Mouse (Mus musculus): ENCODE results near the gene Gga3. TPM values are rescaled to one million over a fixed set of nuclear protein-coding genes. Genes with fewer than 3 reads are reported as not detected.

The Gga3 gene
- polyA plus RNA-seq, 1 experiment, result 0.78 TPM

- no peak for TF ChIP-seq TAL1 (IDR thresholded peaks at IDR 0.05; ENCODE audit: low read length)
- TF ChIP-seq GATA1 (IDR thresholded peaks at IDR 0.05; ENCODE audit: low read length), result no peak
- peaks cover 30% of the 10 kb centered on the region for H3K36me3 ChIP-seq (ENCODE audit: control insufficient read depth)
- H3K9me3 ChIP-seq (ENCODE audit: control insufficient read depth, low read length), result no peaks in the 10 kb centered on the region
- peaks cover 38% of the 10 kb centered on the region for H3K4me1 ChIP-seq (ENCODE audit: control insufficient read depth)
- peak overlapping the region; percentile 73 for H3K4me3 ChIP-seq (replicated peaks)
- H3K27me3 ChIP-seq (ENCODE audit: control insufficient read depth), result no peaks in the 10 kb centered on the region
These were observed 23.2 kb upstream of the Gga3 start for GRCm38 (mm10) chr11:115626824-115627616.

DNA sequence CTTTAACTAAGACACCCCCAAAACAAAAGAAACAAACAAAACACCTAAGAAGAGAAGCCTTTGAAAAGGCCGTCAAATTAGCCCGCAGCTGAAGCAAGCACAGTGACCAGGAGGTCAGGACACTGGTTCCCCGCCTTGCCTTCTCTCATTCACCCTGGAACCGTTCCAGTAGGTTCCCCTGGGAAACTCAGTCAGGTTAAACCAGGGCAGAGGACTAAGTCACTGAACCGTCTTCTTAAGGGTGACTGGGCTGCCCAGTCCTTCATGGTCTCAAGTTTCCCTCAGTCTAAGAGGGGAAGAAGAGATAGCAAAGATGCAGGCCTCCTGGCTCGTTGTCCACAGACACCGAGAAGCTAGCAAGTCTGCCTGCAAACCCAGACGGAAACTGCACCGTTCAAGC is 22.0 kb upstream of the Gga3 start:
- H3K36me3 ChIP-seq (ENCODE audit: control insufficient read depth), result peaks cover 38% of the 10 kb centered on the region
- H3K9me3 ChIP-seq (ENCODE audit: control insufficient read depth, low read length), result no peaks in the 10 kb centered on the region
- H3K4me1 ChIP-seq (ENCODE audit: control insufficient read depth), result peaks cover 31% of the 10 kb centered on the region
- TF ChIP-seq GATA1 (IDR thresholded peaks at IDR 0.05; ENCODE audit: low read length), result no peak
- no peak for TF ChIP-seq TAL1 (IDR thresholded peaks at IDR 0.05; ENCODE audit: low read length)
- H3K27me3 ChIP-seq (ENCODE audit: control insufficient read depth), result no peaks in the 10 kb centered on the region
- H3K4me3 ChIP-seq (replicated peaks), result no peak overlapping the region

- peaks cover 26% of the 10 kb centered on the region for H3K4me1 ChIP-seq (ENCODE audit: control insufficient read depth)
- H3K4me3 ChIP-seq (replicated peaks), result no peak overlapping the region
- H3K36me3 ChIP-seq (ENCODE audit: control insufficient read depth), result peaks cover 58% of the 10 kb centered on the region
- H3K9me3 ChIP-seq (ENCODE audit: control insufficient read depth, low read length), result no peaks in the 10 kb centered on the region
- no peaks in the 10 kb centered on the region for H3K27me3 ChIP-seq (ENCODE audit: control insufficient read depth)
- no peak for TF ChIP-seq GATA1 (IDR thresholded peaks at IDR 0.05; ENCODE audit: low read length)
- no peak for TF ChIP-seq TAL1 (IDR thresholded peaks at IDR 0.05; ENCODE audit: low read length)
These were observed 19.7 kb upstream of the Gga3 start for GRCm38 (mm10) chr11:115623487-115624070.

DNA sequence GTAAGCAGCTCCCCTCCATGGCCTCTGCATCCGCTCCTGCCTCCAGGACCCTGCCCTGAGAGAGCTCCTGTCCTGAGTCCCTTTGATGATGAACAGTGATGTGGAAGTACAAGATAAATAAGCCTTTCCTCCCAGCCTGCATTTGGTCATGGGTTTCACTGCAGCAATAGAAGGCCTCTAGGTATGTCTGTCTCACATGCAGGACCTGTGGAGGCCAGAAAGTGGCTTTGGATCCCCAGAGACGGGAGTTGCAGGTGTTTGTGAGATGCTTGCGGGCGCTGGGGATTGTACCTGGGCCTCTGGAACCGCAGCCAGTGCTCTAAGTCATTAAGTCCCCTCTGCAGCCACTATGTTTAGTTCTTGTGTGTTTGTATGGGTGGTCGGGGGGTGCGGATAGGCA is 16.1 kb upstream of the Gga3 start:
- Histone ChIP-seq H3K27me3 (ENCODE audit: control insufficient read depth) (no peaks in the 10 kb centered on the region), H3K4me1 (ENCODE audit: control insufficient read depth) (peaks cover 10% of the 10 kb centered on the region), H3K4me3 (replicated peaks) (no peak overlapping the region), H3K36me3 (ENCODE audit: control insufficient read depth) (peaks cover 77% of the 10 kb centered on the region), H3K9me3 (ENCODE audit: control insufficient read depth, low read length) (no peaks in the 10 kb centered on the region)
- TF ChIP-seq GATA1 (IDR thresholded peaks at IDR 0.05; ENCODE audit: low read length) (no peak), TAL1 (IDR thresholded peaks at IDR 0.05; ENCODE audit: low read length) (no peak)

- no peak for TF ChIP-seq TAL1 (IDR thresholded peaks at IDR 0.05; ENCODE audit: low read length)
- TF ChIP-seq GATA1 (IDR thresholded peaks at IDR 0.05; ENCODE audit: low read length), result no peak
- Histone ChIP-seq H3K4me3 (replicated peaks) (no peak overlapping the region), H3K27me3 (ENCODE audit: control insufficient read depth) (no peaks in the 10 kb centered on the region), H3K4me1 (ENCODE audit: control insufficient read depth) (peaks cover 17% of the 10 kb centered on the region), H3K9me3 (ENCODE audit: control insufficient read depth, low read length) (no peaks in the 10 kb centered on the region), H3K36me3 (ENCODE audit: control insufficient read depth) (peaks cover 81% of the 10 kb centered on the region)
These were observed 15.1 kb upstream of the Gga3 start for GRCm38 (mm10) chr11:115618732-115619516.

GRCm38 (mm10) chr11:115618001-115618400 is 14.2 kb upstream of the Gga3 start:
- H3K4me3 ChIP-seq (replicated peaks), result no peak overlapping the region
- TF ChIP-seq GATA1 (IDR thresholded peaks at IDR 0.05; ENCODE audit: low read length) (no peak), TAL1 (IDR thresholded peaks at IDR 0.05; ENCODE audit: low read length) (no peak)
- H3K27me3 ChIP-seq (ENCODE audit: control insufficient read depth), result no peaks in the 10 kb centered on the region
- no peaks in the 10 kb centered on the region for H3K9me3 ChIP-seq (ENCODE audit: control insufficient read depth, low read length)
- peaks cover 72% of the 10 kb centered on the region for H3K36me3 ChIP-seq (ENCODE audit: control insufficient read depth)
- peaks cover 23% of the 10 kb centered on the region for H3K4me1 ChIP-seq (ENCODE audit: control insufficient read depth)

GRCm38 (mm10) chr11:115616893-115617292 is 13.0 kb upstream of the Gga3 start:
- no peaks in the 10 kb centered on the region for H3K27me3 ChIP-seq (ENCODE audit: control insufficient read depth)
- no peaks in the 10 kb centered on the region for H3K9me3 ChIP-seq (ENCODE audit: control insufficient read depth, low read length)
- TF ChIP-seq TAL1 (IDR thresholded peaks at IDR 0.05; ENCODE audit: low read length), result no peak
- TF ChIP-seq GATA1 (IDR thresholded peaks at IDR 0.05; ENCODE audit: low read length), result no peak
- H3K4me1 ChIP-seq (ENCODE audit: control insufficient read depth), result peaks cover 33% of the 10 kb centered on the region
- H3K4me3 ChIP-seq (replicated peaks), result no peak overlapping the region
- H3K36me3 ChIP-seq (ENCODE audit: control insufficient read depth), result peaks cover 61% of the 10 kb centered on the region

- Histone ChIP-seq H3K9me3 (ENCODE audit: control insufficient read depth, low read length) (no peaks in the 10 kb centered on the region), H3K36me3 (ENCODE audit: control insufficient read depth) (peaks cover 63% of the 10 kb centered on the region), H3K4me3 (replicated peaks) (no peak overlapping the region), H3K4me1 (ENCODE audit: control insufficient read depth) (peaks cover 38% of the 10 kb centered on the region), H3K27me3 (ENCODE audit: control insufficient read depth) (no peaks in the 10 kb centered on the region)
- no peak for TF ChIP-seq TAL1 (IDR thresholded peaks at IDR 0.05; ENCODE audit: low read length)
- TF ChIP-seq GATA1 (IDR thresholded peaks at IDR 0.05; ENCODE audit: low read length), result no peak
These were observed 12.5 kb upstream of the Gga3 start for GRCm38 (mm10) chr11:115616371-115616770.

- Histone ChIP-seq H3K9me3 (ENCODE audit: control insufficient read depth, low read length) (no peaks in the 10 kb centered on the region), H3K4me1 (ENCODE audit: control insufficient read depth) (peaks cover 43% of the 10 kb centered on the region), H3K4me3 (replicated peaks) (no peak overlapping the region), H3K27me3 (ENCODE audit: control insufficient read depth) (no peaks in the 10 kb centered on the region), H3K36me3 (ENCODE audit: control insufficient read depth) (peaks cover 63% of the 10 kb centered on the region)
- TF ChIP-seq GATA1 (IDR thresholded peaks at IDR 0.05; ENCODE audit: low read length) (no peak), TAL1 (IDR thresholded peaks at IDR 0.05; ENCODE audit: low read length) (no peak)
These were observed 12.0 kb upstream of the Gga3 start for GRCm38 (mm10) chr11:115615875-115616274.
